Comparison of ENCODE assay signal across 8 mouse cellular contexts in the genomic region with DNA sequence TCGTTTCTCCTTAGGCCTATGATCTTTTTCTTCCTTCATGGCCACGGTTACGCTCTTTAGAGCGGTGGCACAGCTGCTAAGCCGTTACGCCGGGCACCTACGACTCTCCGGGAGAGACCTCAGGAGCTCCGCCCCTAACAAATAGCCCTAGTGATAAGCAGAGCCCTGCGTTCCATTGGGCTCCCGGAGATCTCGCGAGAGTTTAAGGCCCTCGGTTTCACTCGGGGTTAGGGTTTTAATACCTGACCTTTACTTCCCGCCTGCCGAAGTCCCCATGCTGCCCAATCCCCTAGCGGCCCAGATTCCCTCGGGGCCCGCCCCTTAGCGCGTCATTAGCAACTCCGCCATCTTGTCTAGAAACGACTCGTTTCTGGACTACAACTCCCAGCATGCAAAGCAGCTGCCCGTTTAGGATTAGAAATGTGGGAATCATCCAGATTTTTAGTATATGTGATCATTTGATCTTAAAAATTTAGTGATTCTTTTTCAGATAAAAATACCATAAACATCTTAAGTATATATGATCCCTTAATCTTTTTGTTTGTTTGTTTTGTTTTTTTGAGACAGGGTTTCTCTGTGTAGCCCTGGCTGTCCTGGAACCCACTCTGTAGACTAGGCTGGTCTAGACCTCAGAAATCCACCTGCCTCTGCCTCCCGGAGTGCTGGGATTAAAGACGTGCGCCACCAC. TPM values are rescaled to one million over a fixed set of nuclear protein-coding genes. Genes with fewer than 3 reads are reported as not detected.
DNase-seq lines count a peak whose midpoint lies in the region; ATAC-seq and TF ChIP-seq lines count a peak whose summit lies in the region.

A gene (minus strand): TSS at position 130 of the 688 bp plus-strand sequence.

- peak within 1 kb of the TSS; percentile 57 for H3K4me2 ChIP-seq in forebrain, embryonic 12.5 days
- H3K4me2 ChIP-seq in heart, postnatal 0 days (ENCODE audit: low read depth, low read length): peak within 1 kb of the TSS; percentile 80
- peak within 1 kb of the TSS; percentile 73 for H3K4me2 ChIP-seq in liver, embryonic 16.5 days (ENCODE audit: low read depth, low read length)
- peak within 1 kb of the TSS; percentile 60 for H3K4me2 ChIP-seq in neural tube, embryonic 13.5 days

- no peaks in the 10 kb centered on the region; the same call in 1 of the 2 replicates for H3K27me3 ChIP-seq in E14TG2a.4 (ENCODE audit: insufficient read depth, low read length)
- peaks cover 2% of the 10 kb centered on the region; the same call in 1 of the 2 replicates for H3K27me3 ChIP-seq in forebrain, embryonic 12.5 days
- H3K27me3 ChIP-seq in heart, postnatal 0 days (ENCODE audit: control insufficient read depth, insufficient read depth, low read length): no peaks in the 10 kb centered on the region
- H3K27me3 ChIP-seq in liver, embryonic 16.5 days (ENCODE audit: control insufficient read depth, insufficient read depth, low read depth, low read length): no peaks in the 10 kb centered on the region
- no peaks in the 10 kb centered on the region; the same call in 1 of the 2 replicates for H3K27me3 ChIP-seq in neural tube, embryonic 13.5 days
- H3K27me3 ChIP-seq in testis, adult 2 months (ENCODE audit: control insufficient read depth, insufficient read depth, low read length): no peaks in the 10 kb centered on the region

- H3K27ac ChIP-seq in forebrain, embryonic 12.5 days: peak within 1 kb of the TSS; percentile 91
- H3K27ac ChIP-seq in heart, postnatal 0 days (ENCODE audit: low read depth): peak within 1 kb of the TSS; percentile 93
- H3K27ac ChIP-seq in liver, embryonic 16.5 days (ENCODE audit: low read length): peak within 1 kb of the TSS; percentile 91
- peak within 1 kb of the TSS; percentile 91 for H3K27ac ChIP-seq in neural tube, embryonic 13.5 days (replicated peaks)
- H3K27ac ChIP-seq in testis, adult 2 months (ENCODE audit: control insufficient read depth, insufficient read depth, low read depth, low read length): peak within 1 kb of the TSS; percentile 92

- peak within 1 kb of the TSS; percentile 86 for H3K4me3 ChIP-seq in E14TG2a.4 (replicated peaks; ENCODE audit: low read length)
- peak within 1 kb of the TSS; percentile 51 for H3K4me3 ChIP-seq in forebrain, embryonic 12.5 days (replicated peaks)
- peak within 1 kb of the TSS; percentile 56 for H3K4me3 ChIP-seq in heart, postnatal 0 days (ENCODE audit: low read depth, low read length)
- peak within 1 kb of the TSS; percentile 65 for H3K4me3 ChIP-seq in liver, embryonic 16.5 days (ENCODE audit: low read depth, low read length)
- H3K4me3 ChIP-seq in neural tube, embryonic 13.5 days: peak within 1 kb of the TSS; percentile 52
- H3K4me3 ChIP-seq in testis, adult 2 months (ENCODE audit: control insufficient read depth, low read depth, low read length): peak within 1 kb of the TSS; percentile 93

- ATAC-seq in forebrain, embryonic 12.5 days (ENCODE audit: low FRiP score): peak; percentile 98
- peak; percentile 98 for ATAC-seq in heart, postnatal 0 days (ENCODE audit: insufficient read depth, low read depth)
- ATAC-seq in liver, embryonic 16.5 days (ENCODE audit: low read depth): peak; percentile 97
- peak; percentile 99 for ATAC-seq in neural tube, embryonic 13.5 days (ENCODE audit: low read depth)

- no peaks in the 10 kb centered on the region for H3K9me3 ChIP-seq in E14TG2a.4 (ENCODE audit: low read length)
- no peaks in the 10 kb centered on the region for H3K9me3 ChIP-seq in forebrain, embryonic 12.5 days
- H3K9me3 ChIP-seq in heart, postnatal 0 days (replicated peaks; ENCODE audit: control insufficient read depth, low read length): no peaks in the 10 kb centered on the region
- H3K9me3 ChIP-seq in liver, embryonic 16.5 days (replicated peaks; ENCODE audit: control insufficient read depth, low read length): no peaks in the 10 kb centered on the region
- H3K9me3 ChIP-seq in neural tube, embryonic 13.5 days: no peaks in the 10 kb centered on the region

- H3K9ac ChIP-seq in forebrain, embryonic 12.5 days: peak within 1 kb of the TSS; percentile 63
- H3K9ac ChIP-seq in heart, postnatal 0 days (replicated peaks; ENCODE audit: low read depth, low read length): peak within 1 kb of the TSS; percentile 70
- peak within 1 kb of the TSS; percentile 70 for H3K9ac ChIP-seq in liver, embryonic 16.5 days (ENCODE audit: low read depth, low read length)
- H3K9ac ChIP-seq in neural tube, embryonic 13.5 days: peak within 1 kb of the TSS; percentile 73

- peak; percentile 71; the same call in 1 of the 2 replicates for TF ChIP-seq POLR2A in testis, adult 2 months (IDR thresholded peaks at IDR 0.05; ENCODE audit: control insufficient read depth, low read depth, low read length)

- TF ChIP-seq EP300 in heart, postnatal 0 days (IDR thresholded peaks at IDR 0.05; ENCODE audit: low read depth): peak; percentile 64; the same call in 1 of the 2 replicates

- 0 out of 2 replicates have a peak, but pooled peaks cover 4% of the 10 kb centered on the region for H3K4me1 ChIP-seq in E14TG2a.4 (replicated peaks; ENCODE audit: low read depth, low read length)
- peaks cover 3% of the 10 kb centered on the region; the same call in 1 of the 2 replicates for H3K4me1 ChIP-seq in forebrain, embryonic 12.5 days
- H3K4me1 ChIP-seq in heart, postnatal 0 days (ENCODE audit: control insufficient read depth, insufficient read depth): no peaks in the 10 kb centered on the region
- H3K4me1 ChIP-seq in liver, embryonic 16.5 days (ENCODE audit: control insufficient read depth, low read depth, low read length): no peaks in the 10 kb centered on the region; the same call in 1 of the 2 replicates
- peaks cover 8% of the 10 kb centered on the region; the same call in 1 of the 2 replicates for H3K4me1 ChIP-seq in neural tube, embryonic 13.5 days (replicated peaks)
- no peaks in the 10 kb centered on the region for H3K4me1 ChIP-seq in testis, adult 2 months (ENCODE audit: control insufficient read depth, insufficient read depth, low read length)

- peak; percentile 92 for DNase-seq in c-Kit-positive CD71-positive TER-119-positive erythroid progenitor cells, embryonic 14.5 days (ENCODE audit: low spot score)
- peak; percentile 93 for DNase-seq in heart, postnatal 0 days (ENCODE audit: low spot score)
- peak; percentile 93 to 95 for DNase-seq in kidney, postnatal 4 days

- TF ChIP-seq CTCF in E14TG2a.4 (conservative IDR thresholded peaks at IDR 0.05; ENCODE audit: low read length): no peak
- 0 out of 2 replicates have a peak, but pooled peaks have one; percentile 7 for TF ChIP-seq CTCF in heart, postnatal 0 days (IDR thresholded peaks at IDR 0.05; ENCODE audit: low read depth)
- no peak for TF ChIP-seq CTCF in testis, adult 2 months (IDR thresholded peaks at IDR 0.05; ENCODE audit: control insufficient read depth, insufficient read depth, insufficient replicate concordance, low read depth, low read length)

- WGBS in forebrain, embryonic 12.5 days: 13% methylated on average over 30 of the region's 30 CpGs
- 22% methylated on average over 30 of the region's 30 CpGs for WGBS in heart, postnatal 0 days
- WGBS in liver, embryonic 16.5 days (ENCODE audit: insufficient replicate concordance): 19% methylated on average over 30 of the region's 30 CpGs
- WGBS in neural tube, embryonic 13.5 days: 23% methylated on average over 30 of the region's 30 CpGs

- H3K36me3 ChIP-seq in E14TG2a.4 (ENCODE audit: insufficient read depth, low read length): peaks cover 19% of the 10 kb centered on the region
- H3K36me3 ChIP-seq in forebrain, embryonic 12.5 days (replicated peaks): 0 out of 2 replicates have a peak, but pooled peaks cover under 1% of the 10 kb centered on the region
- no peaks in the 10 kb centered on the region for H3K36me3 ChIP-seq in heart, postnatal 0 days (replicated peaks; ENCODE audit: control insufficient read depth, insufficient read depth, low read length)
- H3K36me3 ChIP-seq in liver, embryonic 16.5 days (ENCODE audit: control insufficient read depth, insufficient read depth): no peaks in the 10 kb centered on the region
- H3K36me3 ChIP-seq in neural tube, embryonic 13.5 days: no peaks in the 10 kb centered on the region
- H3K36me3 ChIP-seq in testis, adult 2 months (ENCODE audit: control insufficient read depth, insufficient read depth, low read length): no peaks in the 10 kb centered on the region

RNA-seq across cellular contexts. Expression of the gene that starts here (rescaled TPM):
- 29.7 and 30.1 TPM in 2 replicates for polyA plus RNA-seq in forebrain, embryonic 12.5 days (2016; fragmentation: Nextera tagmentation; extraction: Ambion mirVana)
- total RNA-seq in heart, postnatal 0 days (2014; rRNA removed; ENCODE audit: low replicate concordance): 8.1 and 10.2 TPM in 2 replicates
- polyA plus RNA-seq in heart, postnatal 0 days (2015; fragmentation: Nextera tagmentation; extraction: Ambion mirVana): 9.3 and 10.6 TPM in 2 replicates
- 8.9 and 9.7 TPM in 2 replicates for polyA plus RNA-seq in liver, embryonic 16.5 days (2015; fragmentation: Nextera tagmentation; extraction: Ambion mirVana)
- polyA plus RNA-seq in neural tube, embryonic 13.5 days (2015; fragmentation: Nextera tagmentation; extraction: Ambion mirVana): 28.8 and 33.6 TPM in 2 replicates
- 5.1 and 5.2 TPM in 2 replicates for polyA plus RNA-seq in testis, adult 2 months (2012; rRNA removed)

Comparison
In these comparisons a context has a peak if more than half of its experiments do, and no peak if none do; other contexts are left out.
1. Peak in every context shown above with its lines: DNase-seq, ATAC-seq, H3K4me3 ChIP-seq and H3K27ac ChIP-seq.